Mouse (Mus musculus) lung, postnatal 0 days (tissue): ENCODE measurements at regions not wholly inside any gene's neighbourhood (a gene's known extent, or its start where the extent isn't known, plus 50 kb on each side); places are given as distances from the start of the nearest gene placed in this dataset.

ENCODE experiments used
- ATAC-seq: fragments of 200-750 bp; cut with Nextera tagmentation; 2 replicates; pipeline ENCODE4 v1.8.0; 2017; ENCODE audit warnings: moderate library complexity
- DNase-seq: peaks from one replicate; pipeline ENCODE4 v3.0.0-alpha.2; 2016; ENCODE audit warnings: low spot score
- H3K27ac ChIP-seq: fragments of 300-500 bp; sonication (generic); 2 replicates; pipeline ENCODE4 v1.5.1; 2014; ENCODE audit warnings: antibody characterized with exemption, mild to moderate bottlenecking, low read length, mixed read lengths
- H3K27me3 ChIP-seq: fragments of 300-500 bp; sonication (generic); replicated peaks from 2 replicates; pipeline ENCODE4 v1.6.1; 2014; ENCODE audit warnings: low read length, mixed read lengths; ENCODE audit not compliant: insufficient read depth
- H3K36me3 ChIP-seq: fragments of 300-500 bp; sonication (generic); 2 replicates; pipeline ENCODE4 v1.6.1; 2014; ENCODE audit warnings: low read length, mixed read lengths; ENCODE audit not compliant: insufficient read depth
- H3K4me1 ChIP-seq: fragments of 300-500 bp; sonication (generic); 2 replicates; pipeline ENCODE4 v1.6.1; 2014; ENCODE audit warnings: antibody characterized with exemption, low read depth, low read length, mixed read lengths; ENCODE audit not compliant: insufficient read depth
- H3K4me2 ChIP-seq: fragments of 300-500 bp; sonication (generic); replicated peaks from 2 replicates; pipeline ENCODE4 v1.6.1; 2014; ENCODE audit warnings: low read depth, mild to moderate bottlenecking, low read length, moderate library complexity, mixed read lengths
- H3K4me3 ChIP-seq: fragments of 300-500 bp; sonication (generic); 2 replicates; pipeline ENCODE4 v1.5.1; 2014; ENCODE audit warnings: low read depth, low read length
- H3K9ac ChIP-seq: fragments of 300-500 bp; sonication (generic); replicated peaks from 2 replicates; pipeline ENCODE4 v1.6.1; 2014; ENCODE audit warnings: low read depth, mild to moderate bottlenecking
- H3K9me3 ChIP-seq: fragments of 300-500 bp; sonication (generic); 2 replicates; pipeline ENCODE4 v1.6.1; 2016; ENCODE audit warnings: low read length, mixed read lengths
- CTCF ChIP-seq: IDR thresholded peaks from 2 replicates; pipeline ENCODE4 v1.5.1; 2016; ENCODE audit warnings: antibody characterized with exemption, mild to moderate bottlenecking
- EP300 ChIP-seq: IDR thresholded peaks from 2 replicates; pipeline ENCODE4 v1.6.1; 2016; ENCODE audit warnings: antibody characterized with exemption, mild to moderate bottlenecking, control low read depth
- WGBS: fragments of 180-500 bp; shearing (Covaris S2); extraction: QIAGEN DNeasy Blood & Tissue Kit; methylation state at CpG from one replicate; pipeline ENCODE4 v1.1.7; 2014; 5-methylcytosine and 5-hydroxymethylcytosine counted together

DNA sequence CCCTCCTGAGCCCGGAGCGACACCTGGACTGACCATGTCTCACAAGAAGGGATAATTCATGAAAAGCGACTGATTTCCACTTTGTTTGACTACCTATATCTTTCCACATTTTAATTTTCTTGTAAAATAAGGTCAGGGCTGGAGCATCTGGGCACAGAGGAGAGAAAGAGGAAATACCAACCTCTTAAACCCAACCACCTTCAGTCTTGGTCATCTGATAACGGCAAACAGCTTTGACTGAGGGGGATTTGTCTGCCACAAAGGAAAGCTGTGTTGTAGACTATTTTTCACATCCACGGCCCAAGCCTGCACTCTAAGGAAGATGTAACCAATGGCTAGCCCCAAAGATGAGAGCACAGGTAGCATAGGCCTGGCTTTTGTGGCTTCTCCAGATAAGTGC is 101.4 kb upstream of the Prok2 start:
- TF ChIP-seq EP300 (no peak), CTCF (no peak)
- WGBS, result 90% methylated on average over 5 of the region's 5 CpGs
- Histone ChIP-seq H3K4me3 (no peak overlapping the region), H3K9me3 (no peaks in the 10 kb centered on the region), H3K9ac (no peak overlapping the region), H3K36me3 (no peaks in the 10 kb centered on the region), H3K27me3 (no peaks in the 10 kb centered on the region), H3K4me1 (no peaks in the 10 kb centered on the region), H3K27ac (no peak overlapping the region), H3K4me2 (no peak overlapping the region)
- no peak for DNase-seq
- ATAC-seq, result no peak

GRCm38 (mm10) chr6:99824808-99825207 is 98.6 kb upstream of the Prok2 start:
- ATAC-seq (no peak), DNase-seq (no peak)
- H3K27ac ChIP-seq, result no peak overlapping the region
- H3K4me1 ChIP-seq, result no peaks in the 10 kb centered on the region
- H3K9ac ChIP-seq, result no peak overlapping the region
- H3K9me3 ChIP-seq, result no peaks in the 10 kb centered on the region
- 39% methylated on average over 6 of the region's 6 CpGs for WGBS
- no peak overlapping the region for H3K4me3 ChIP-seq
- H3K36me3 ChIP-seq, result no peaks in the 10 kb centered on the region
- no peak overlapping the region for H3K4me2 ChIP-seq
- no peaks in the 10 kb centered on the region for H3K27me3 ChIP-seq
- TF ChIP-seq CTCF (no peak), EP300 (no peak)

DNA sequence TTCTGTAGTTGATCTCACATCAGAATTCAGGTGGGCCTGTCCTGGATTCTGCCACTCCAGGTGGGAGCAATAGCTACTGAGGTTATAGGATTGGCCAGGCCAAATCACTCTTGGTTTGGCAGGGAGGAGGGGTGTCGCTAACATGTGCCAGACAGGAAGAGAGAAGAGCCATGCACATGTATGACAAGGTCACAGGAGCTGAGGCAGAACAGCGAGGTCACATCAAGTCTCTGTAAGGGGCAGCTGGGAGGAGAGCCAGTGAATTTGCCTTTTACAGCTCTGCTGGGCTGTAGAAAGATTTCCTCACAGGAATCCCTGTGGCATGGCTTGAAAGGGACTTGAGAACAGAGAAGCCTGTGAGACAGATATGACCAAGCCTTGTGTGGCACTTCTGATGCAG is 96.3 kb upstream of the Prok2 start:
- TF ChIP-seq EP300 (no peak), CTCF (no peak)
- WGBS, result 64% methylated on average over 2 of the region's 2 CpGs
- ATAC-seq, result no peak
- DNase-seq, result no peak
- H3K9ac ChIP-seq, result no peak overlapping the region
- no peaks in the 10 kb centered on the region for H3K4me1 ChIP-seq
- no peak overlapping the region for H3K4me2 ChIP-seq
- H3K9me3 ChIP-seq, result no peaks in the 10 kb centered on the region
- H3K27me3 ChIP-seq, result no peaks in the 10 kb centered on the region
- H3K4me3 ChIP-seq, result no peak overlapping the region
- H3K27ac ChIP-seq, result no peak overlapping the region
- H3K36me3 ChIP-seq, result no peaks in the 10 kb centered on the region

GRCm38 (mm10) chr6:99819255-99819929 is 93.2 kb upstream of the Prok2 start:
- no peak for DNase-seq
- H3K27ac ChIP-seq, result no peak overlapping the region
- H3K36me3 ChIP-seq, result no peaks in the 10 kb centered on the region
- H3K9me3 ChIP-seq, result no peaks in the 10 kb centered on the region
- H3K4me2 ChIP-seq, result no peak overlapping the region
- ATAC-seq, result no peak
- no peaks in the 10 kb centered on the region for H3K27me3 ChIP-seq
- 34% methylated on average over 8 of the region's 8 CpGs for WGBS
- no peaks in the 10 kb centered on the region for H3K4me1 ChIP-seq
- no peak for TF ChIP-seq EP300
- no peak for TF ChIP-seq CTCF
- no peak overlapping the region for H3K4me3 ChIP-seq
- no peak overlapping the region for H3K9ac ChIP-seq

DNA sequence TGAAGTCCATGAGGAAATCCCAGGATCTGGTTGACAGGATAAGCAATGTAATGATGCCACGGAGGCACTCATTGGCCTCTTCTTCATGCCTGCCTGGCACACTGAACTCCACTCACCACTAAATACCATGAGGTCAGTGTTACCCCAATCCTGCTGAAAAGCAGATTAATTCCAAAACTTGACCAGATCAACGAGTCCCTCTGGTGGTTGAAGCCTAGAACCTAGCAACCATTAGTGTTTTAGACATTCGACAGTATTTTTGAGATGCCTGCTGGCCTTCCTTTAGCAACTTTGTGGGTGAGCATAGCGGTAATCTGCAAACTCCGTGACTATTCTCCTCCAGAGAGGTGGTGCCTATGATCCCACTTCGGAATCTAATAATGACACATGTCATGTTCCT is 92.3 kb upstream of the Prok2 start:
- DNase-seq (no peak), ATAC-seq (no peak)
- Histone ChIP-seq H3K4me3 (no peak overlapping the region), H3K36me3 (no peaks in the 10 kb centered on the region), H3K9ac (no peak overlapping the region), H3K27me3 (no peaks in the 10 kb centered on the region), H3K27ac (no peak overlapping the region), H3K4me2 (no peak overlapping the region), H3K9me3 (no peaks in the 10 kb centered on the region), H3K4me1 (no peaks in the 10 kb centered on the region)
- 88% methylated on average over 6 of the region's 6 CpGs for WGBS
- 0 out of 2 replicates have a peak, but pooled peaks have one; percentile 16 for TF ChIP-seq CTCF
- TF ChIP-seq EP300, result no peak

DNA sequence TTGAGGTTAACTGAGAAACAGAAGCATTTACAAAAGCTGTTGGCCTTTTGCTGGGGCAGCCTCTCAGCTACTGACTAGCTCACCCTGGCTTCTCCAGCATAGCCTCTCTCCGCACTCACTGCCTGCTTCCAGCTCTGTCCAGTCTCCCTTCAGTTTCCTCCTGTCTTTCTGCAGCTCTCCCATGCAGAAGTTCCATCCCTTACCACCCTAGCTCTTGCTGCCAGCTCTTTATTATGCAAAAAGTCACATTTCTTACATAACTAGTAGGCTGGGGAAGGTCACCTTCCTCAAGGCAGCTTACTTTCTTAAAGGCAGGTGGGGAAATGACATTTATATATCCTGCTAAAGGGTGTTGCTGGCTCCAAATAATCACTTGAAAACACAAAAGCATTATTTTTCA is 91.1 kb upstream of the Prok2 start:
- DNase-seq (no peak), ATAC-seq (no peak)
- Histone ChIP-seq H3K27me3 (no peaks in the 10 kb centered on the region), H3K27ac (no peak overlapping the region), H3K9me3 (no peaks in the 10 kb centered on the region), H3K36me3 (no peaks in the 10 kb centered on the region), H3K4me3 (no peak overlapping the region), H3K9ac (no peak overlapping the region), H3K4me2 (no peak overlapping the region), H3K4me1 (no peaks in the 10 kb centered on the region)
- TF ChIP-seq EP300 (no peak), CTCF (no peak)
- 93% methylated on average over 1 of the region's 1 CpGs for WGBS

GRCm38 (mm10) chr6:99813102-99813501 is 86.9 kb upstream of the Prok2 start:
- no peak for DNase-seq
- H3K9ac ChIP-seq, result no peak overlapping the region
- TF ChIP-seq CTCF, result no peak
- H3K36me3 ChIP-seq, result no peaks in the 10 kb centered on the region
- no peaks in the 10 kb centered on the region for H3K4me1 ChIP-seq
- ATAC-seq, result no peak
- H3K4me2 ChIP-seq, result no peak overlapping the region
- no peak overlapping the region for H3K4me3 ChIP-seq
- H3K27me3 ChIP-seq, result no peaks in the 10 kb centered on the region
- WGBS, result 90% methylated on average over 4 of the region's 4 CpGs
- H3K27ac ChIP-seq, result no peak overlapping the region
- H3K9me3 ChIP-seq, result no peaks in the 10 kb centered on the region
